Comparison of ENCODE assay signal across 8 mouse cellular contexts in the genomic region with DNA sequence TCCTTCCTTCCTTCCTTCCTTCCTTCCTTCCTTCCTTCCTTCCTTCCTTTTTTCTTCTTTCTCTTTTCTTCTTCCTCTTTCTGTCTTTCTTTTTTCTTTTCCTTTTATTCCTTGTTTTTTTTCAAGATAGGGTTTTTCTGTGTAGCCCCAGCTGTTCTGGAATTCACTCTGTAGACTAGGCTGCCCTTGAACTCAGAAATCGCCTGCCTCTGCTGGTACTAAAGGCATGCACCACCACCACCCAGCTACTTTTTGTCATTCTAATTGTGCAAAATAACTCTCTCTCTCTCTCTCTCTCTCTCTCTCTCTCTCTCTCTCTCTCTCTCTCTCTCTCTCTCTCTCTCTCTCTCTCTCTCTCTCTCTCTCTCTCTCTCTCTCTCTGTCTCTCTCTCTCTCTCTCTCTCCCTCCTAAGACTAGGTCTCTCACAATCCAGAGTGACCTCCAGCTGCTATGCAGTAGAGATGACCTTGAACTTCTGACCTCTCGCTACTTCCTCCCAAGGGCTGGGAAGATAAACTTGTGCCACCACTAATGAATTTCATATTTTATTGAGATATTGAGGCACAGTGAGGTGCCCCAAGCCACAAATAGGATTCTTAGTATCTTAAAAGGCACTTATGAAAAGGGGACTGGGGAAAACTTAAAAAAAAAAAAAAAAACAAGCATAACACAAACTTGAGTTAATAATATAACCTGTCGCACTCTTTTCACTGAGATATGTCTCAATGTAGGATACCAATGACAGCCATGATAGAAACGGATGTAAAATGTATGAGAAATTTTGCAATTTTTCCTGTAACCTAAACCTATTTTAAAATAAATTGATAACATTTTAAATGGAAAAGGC. TPM values are rescaled to one million over a fixed set of nuclear protein-coding genes. Genes with fewer than 3 reads are reported as not detected.
A peak's percentile ranks its signal among the peaks of the same experiment; 100 is the strongest.
DNase-seq lines count a peak whose midpoint lies in the region; ATAC-seq and TF ChIP-seq lines count a peak whose summit lies in the region.

No protein-coding gene starts in this region.

- no peaks in the 10 kb centered on the region for H3K36me3 ChIP-seq in kidney, adult 2 months (ENCODE audit: control insufficient read depth, insufficient read depth, low read length)
- no peaks in the 10 kb centered on the region for H3K36me3 ChIP-seq in neural tube, embryonic 12.5 days

- no peaks in the 10 kb centered on the region for H3K27me3 ChIP-seq in kidney, adult 2 months (replicated peaks; ENCODE audit: control insufficient read depth, insufficient read depth, low read length)
- no peaks in the 10 kb centered on the region for H3K27me3 ChIP-seq in neural tube, embryonic 12.5 days (replicated peaks)

- H3K27ac ChIP-seq in kidney, adult 2 months (ENCODE audit: insufficient read depth, low read depth, low read length), result peak overlapping the region; percentile 43; the same call in 1 of the 2 replicates
- H3K27ac ChIP-seq in neural tube, embryonic 12.5 days, result no peak overlapping the region

- DNase-seq in kidney, adult 2 months, result no peak
- DNase-seq in kidney, postnatal 4 days, result no peak
- peak; percentile 96 for DNase-seq in R1 (ENCODE audit: low read depth, low spot score)
- peak; percentile 47 for DNase-seq in induced T-regulatory cell, adult 2 months (ENCODE audit: low read depth)
- no peak for DNase-seq in left cerebral cortex, postnatal 4 days
- no peak for DNase-seq in left cerebral cortex, adult 9 months (ENCODE audit: low spot score in 2 of 2)

- TF ChIP-seq CTCF in kidney, adult 2 months (conservative IDR thresholded peaks at IDR 0.05; ENCODE audit: insufficient read depth, insufficient read length, low read depth, low read length), result no peak

- no peaks in the 10 kb centered on the region for H3K9me3 ChIP-seq in neural tube, embryonic 12.5 days

- intact Hi-C loops in left cerebral cortex, postnatal 4 days (cut with DNase I), result no loop called here

- peak overlapping the region; percentile 67; the same call in 1 of the 2 replicates for H3K4me2 ChIP-seq in neural tube, embryonic 12.5 days (replicated peaks)

- no peak for ATAC-seq in neural tube, embryonic 12.5 days (ENCODE audit: low FRiP score, low read depth)
- ATAC-seq in frontal cortex, adult (ENCODE audit: low TSS enrichment), result no peak

- H3K4me1 ChIP-seq in kidney, adult 2 months (ENCODE audit: control insufficient read depth, insufficient read depth, low read length), result peaks cover 8% of the 10 kb centered on the region
- peaks cover 12% of the 10 kb centered on the region for H3K4me1 ChIP-seq in neural tube, embryonic 12.5 days

- no peak overlapping the region for H3K9ac ChIP-seq in neural tube, embryonic 12.5 days

- no peak overlapping the region; the same call in 1 of the 2 replicates for H3K4me3 ChIP-seq in kidney, adult 2 months (ENCODE audit: insufficient read depth, low read depth, low read length)
- H3K4me3 ChIP-seq in neural tube, embryonic 12.5 days, result no peak overlapping the region; the same call in 1 of the 2 replicates

- WGBS in kidney, adult 2 months, result 67% methylated on average over 4 of the region's 4 CpGs
- WGBS in neural tube, embryonic 12.5 days, result 68% methylated on average over 4 of the region's 4 CpGs

- no peak for TF ChIP-seq POLR2A in kidney, adult 2 months (IDR thresholded peaks at IDR 0.05; ENCODE audit: low read depth, low read length)

RNA-seq across cellular contexts. Expression of a gene that starts 7.4 kb away (rescaled TPM):
- polyA plus RNA-seq in kidney, adult 2 months (2012; rRNA removed), result 45.4 and 59.9 TPM in 2 replicates
- 110 and 122 TPM in 2 replicates for polyA plus RNA-seq in neural tube, embryonic 12.5 days (2016; fragmentation: Nextera tagmentation; extraction: Ambion mirVana)
- 10 to 100 TPM; 42.6 to 49.1 TPM for total RNA-seq in left cerebral cortex, postnatal 4 days (2021)

RNA-seq across cellular contexts. Expression of a gene that starts 7.6 kb away (rescaled TPM):
- 32.9 and 34.8 TPM in 2 replicates for polyA plus RNA-seq in kidney, adult 2 months (2012; rRNA removed)
- polyA plus RNA-seq in neural tube, embryonic 12.5 days (2016; fragmentation: Nextera tagmentation; extraction: Ambion mirVana), result 25.6 and 27.7 TPM in 2 replicates
- 10 to 100 TPM; 30.6 to 32.4 TPM for total RNA-seq in left cerebral cortex, postnatal 4 days (2021)

RNA-seq across cellular contexts. Expression of a gene that starts 57.3 kb away (rescaled TPM):
- 10.7 and 11.7 TPM in 2 replicates for polyA plus RNA-seq in kidney, adult 2 months (2012; rRNA removed)
- polyA plus RNA-seq in neural tube, embryonic 12.5 days (2016; fragmentation: Nextera tagmentation; extraction: Ambion mirVana), result 76.6 and 76.9 TPM in 2 replicates
- total RNA-seq in left cerebral cortex, postnatal 4 days (2021), result 10 to 100 TPM; 34.5 to 37.3 TPM

RNA-seq across cellular contexts. Expression of a gene that starts 58.0 kb away (rescaled TPM):
- polyA plus RNA-seq in kidney, adult 2 months (2012; rRNA removed), result 35.3 and 36.3 TPM in 2 replicates
- 64.4 and 68.9 TPM in 2 replicates for polyA plus RNA-seq in neural tube, embryonic 12.5 days (2016; fragmentation: Nextera tagmentation; extraction: Ambion mirVana)
- 10 to 100 TPM; 29.3 to 29.8 TPM for total RNA-seq in left cerebral cortex, postnatal 4 days (2021)

Comparison
In these comparisons a context has a peak if more than half of its experiments do, and no peak if none do; other contexts are left out.
1. DNase-seq: peak in R1 (single experiment) and induced T-regulatory cell, adult 2 months (single experiment); none in kidney, adult 2 months (single experiment), kidney, postnatal 4 days (0 of 2), left cerebral cortex, postnatal 4 days (single experiment) and left cerebral cortex, adult 9 months (0 of 2).